Mouse (Mus musculus) MEL (cell line): ENCODE data around the gene Crim1. TPM values are rescaled to one million over a fixed set of nuclear protein-coding genes. Genes with fewer than 3 reads are reported as not detected.

Experiments
- DNase-seq: peaks from one replicate; pipeline ENCODE4 v3.0.0; 2011; ENCODE audit warnings: low read depth, low spot score
- H3K27ac ChIP-seq: 2 replicates; pipeline ENCODE4 v1.5.1; 2012; ENCODE audit warnings: low read depth, mild to moderate bottlenecking, control low read depth, low read length, moderate library complexity; ENCODE audit not compliant: control insufficient read depth
- H3K27me3 ChIP-seq, 2 experiments: fragments of 150-350 bp in 1 of 2; sonication (generic) in 1 of 2; 2 replicates each; pipeline ENCODE4 v1.6.1; 2012; ENCODE audit warnings: low read length in 2 of 2, mild to moderate bottlenecking in 2 of 2, improper control_type of control experiment in 1 of 2, moderate library complexity in 1 of 2; ENCODE audit not compliant: insufficient read depth in 2 of 2, control insufficient read depth in 1 of 2
- H3K36me3 ChIP-seq, 2 experiments: 2 replicates each; pipeline ENCODE4 v1.6.1; 2012 to 2014; ENCODE audit warnings: low read length in 2 of 2, improper control_type of control experiment in 1 of 2, inconsistent platforms in 1 of 2, mild to moderate bottlenecking in 1 of 2; ENCODE audit not compliant: insufficient read depth in 2 of 2, control insufficient read depth in 1 of 2
- H3K4me1 ChIP-seq, 2 experiments: fragments of 150-350 bp in 1 of 2; sonication (generic) in 1 of 2; 2 replicates each; pipeline ENCODE4 v1.6.1; 2012; ENCODE audit warnings: low read length in 2 of 2, improper control_type of control experiment in 1 of 2, mild to moderate bottlenecking in 1 of 2; ENCODE audit not compliant: insufficient read depth in 2 of 2, control insufficient read depth in 1 of 2
- H3K4me3 ChIP-seq, 2 experiments: fragments of 150-350 bp in 1 of 2; sonication (generic) in 1 of 2; 2 replicates each; pipeline ENCODE4 v1.5.1; 2012; ENCODE audit warnings: low read depth in 2 of 2, low read length in 2 of 2, mild to moderate bottlenecking in 2 of 2, moderate library complexity in 2 of 2, control low read depth in 1 of 2, improper control_type of control experiment in 1 of 2; ENCODE audit not compliant: control insufficient read depth in 1 of 2, insufficient read depth in 1 of 2
- H3K79me2 ChIP-seq: 2 replicates; pipeline ENCODE4 v1.6.1; 2012; ENCODE audit warnings: mild to moderate bottlenecking, low read length, moderate library complexity; ENCODE audit not compliant: control insufficient read depth, poor library complexity, insufficient read depth
- H3K9ac ChIP-seq: 2 replicates; pipeline ENCODE4 v1.6.1; 2012; ENCODE audit warnings: low read depth, mild to moderate bottlenecking, control low read depth, low read length, moderate library complexity; ENCODE audit not compliant: control insufficient read depth, poor library complexity, severe bottlenecking
- H3K9me3 ChIP-seq: fragments of 150-350 bp; sonication (generic); replicated peaks from 2 replicates; pipeline ENCODE4 v1.6.1; 2012; ENCODE audit warnings: mild to moderate bottlenecking, low read length, improper control_type of control experiment, moderate library complexity; ENCODE audit not compliant: insufficient read depth
- BHLHE40 ChIP-seq: IDR thresholded peaks from 2 replicates; pipeline ENCODE4 v1.6.1; 2012; ENCODE audit warnings: low read depth, mild to moderate bottlenecking, inconsistent platforms, low read length, improper control_type of control experiment, borderline replicate concordance
- CTCF ChIP-seq, 3 experiments: IDR thresholded peaks in 2 of 3; conservative IDR thresholded peaks in 1 of 3; 2 replicates each; pipeline ENCODE4 v1.5.1; 2011 to 2012; ENCODE audit warnings: low read length in 3 of 3, low read depth in 2 of 3, mild to moderate bottlenecking in 2 of 3, improper control_type of control experiment in 1 of 3, inconsistent platforms in 1 of 3, mixed read lengths in 1 of 3, moderate library complexity in 1 of 3; ENCODE audit not compliant: control insufficient read depth in 1 of 3, insufficient read depth in 1 of 3, poor library complexity in 1 of 3, severe bottlenecking in 1 of 3
- EP300 ChIP-seq, 2 experiments: IDR thresholded peaks; 2 replicates each; pipeline ENCODE4 v1.6.1; 2011; ENCODE audit warnings: improper control_type of control experiment in 2 of 2, low read length in 2 of 2, low read depth in 1 of 2, mild to moderate bottlenecking in 1 of 2
- GATA1 ChIP-seq: IDR thresholded peaks from 2 replicates; pipeline ENCODE4 v1.6.1; 2011; ENCODE audit warnings: low read depth, low read length, improper control_type of control experiment
- HCFC1 ChIP-seq: IDR thresholded peaks from 2 replicates; pipeline ENCODE4 v1.6.1; 2012; ENCODE audit warnings: low read depth, mild to moderate bottlenecking, inconsistent platforms, low read length, improper control_type of control experiment, moderate library complexity
- JUND ChIP-seq: IDR thresholded peaks from 2 replicates; pipeline ENCODE4 v1.6.1; 2011; ENCODE audit warnings: low read depth, mild to moderate bottlenecking, improper control_type of control experiment, low read length
- MAFK ChIP-seq: IDR thresholded peaks from 2 replicates; pipeline ENCODE4 v1.6.1; 2011; ENCODE audit warnings: low read depth, mild to moderate bottlenecking, low read length, improper control_type of control experiment, borderline replicate concordance
- MAZ ChIP-seq: IDR thresholded peaks from 2 replicates; pipeline ENCODE4 v1.6.1; 2012; ENCODE audit warnings: low read depth, mild to moderate bottlenecking, inconsistent platforms, low read length, improper control_type of control experiment
- MEF2A ChIP-seq: IDR thresholded peaks from 2 replicates; pipeline ENCODE4 v1.6.1; 2014; ENCODE audit warnings: low read depth, mild to moderate bottlenecking, inconsistent platforms, low read length, improper control_type of control experiment; ENCODE audit not compliant: poor library complexity, insufficient replicate concordance, severe bottlenecking; ENCODE audit errors: extremely low read depth
- MYC ChIP-seq: IDR thresholded peaks from 2 replicates; pipeline ENCODE4 v1.6.1; 2011; ENCODE audit warnings: low read depth, mild to moderate bottlenecking, low read length, improper control_type of control experiment, moderate library complexity
- POLR2A ChIP-seq, 2 experiments: IDR thresholded peaks; 2 replicates each; pipeline ENCODE4 v1.6.1; 2011 to 2012; ENCODE audit warnings: low read length in 2 of 2, mild to moderate bottlenecking in 2 of 2, control low read depth in 1 of 2, improper control_type of control experiment in 1 of 2, low read depth in 1 of 2, moderate library complexity in 1 of 2; ENCODE audit not compliant: control insufficient read depth in 1 of 2, insufficient read depth in 1 of 2, poor library complexity in 1 of 2
- POLR2AphosphoS2 ChIP-seq: IDR thresholded peaks from 2 replicates; pipeline ENCODE4 v1.6.1; 2011; ENCODE audit warnings: low read length, improper control_type of control experiment
- POLR2AphosphoS5 ChIP-seq: IDR thresholded peaks from 2 replicates; pipeline ENCODE4 v1.6.1; 2012; ENCODE audit warnings: low read depth, borderline replicate concordance, mild to moderate bottlenecking, inconsistent platforms, low read length, moderate library complexity, mixed read lengths
- RAD21 ChIP-seq: IDR thresholded peaks from 2 replicates; pipeline ENCODE4 v1.6.1; 2011; ENCODE audit warnings: mild to moderate bottlenecking, low read depth, low read length, improper control_type of control experiment
- RCOR1 ChIP-seq: IDR thresholded peaks from 2 replicates; pipeline ENCODE4 v1.6.1; 2012; ENCODE audit warnings: low read depth, mild to moderate bottlenecking, inconsistent platforms, low read length, improper control_type of control experiment
- SIN3A ChIP-seq: IDR thresholded peaks from 2 replicates; pipeline ENCODE4 v1.6.1; 2012; ENCODE audit warnings: low read length, improper control_type of control experiment, inconsistent platforms
- SMC3 ChIP-seq: IDR thresholded peaks from 2 replicates; pipeline ENCODE4 v1.6.1; 2011; ENCODE audit warnings: low read depth, low read length, improper control_type of control experiment
- TBP ChIP-seq: IDR thresholded peaks from 2 replicates; pipeline ENCODE4 v1.8.0; 2011; ENCODE audit warnings: low read depth, low read length, improper control_type of control experiment
- TCF12 ChIP-seq: IDR thresholded peaks from 2 replicates; pipeline ENCODE4 v1.6.1; 2014; ENCODE audit warnings: low read depth, mild to moderate bottlenecking, inconsistent platforms, low read length, improper control_type of control experiment, moderate library complexity
- USF2 ChIP-seq, 2 experiments: IDR thresholded peaks; 2 replicates each; pipeline ENCODE4 v1.6.1; 2011 to 2012; ENCODE audit warnings: improper control_type of control experiment in 2 of 2, low read length in 2 of 2, borderline replicate concordance in 1 of 2, inconsistent platforms in 1 of 2, low read depth in 1 of 2, mild to moderate bottlenecking in 1 of 2; ENCODE audit not compliant: insufficient read depth in 1 of 2
- ZC3H11A ChIP-seq: IDR thresholded peaks from 2 replicates; pipeline ENCODE4 v1.6.1; 2012; ENCODE audit warnings: low read depth, mild to moderate bottlenecking, inconsistent platforms, low read length, improper control_type of control experiment
- ZKSCAN1 ChIP-seq: IDR thresholded peaks from 2 replicates; pipeline ENCODE4 v1.6.1; 2012; ENCODE audit warnings: low read depth, mild to moderate bottlenecking, inconsistent platforms, low read length, improper control_type of control experiment, moderate library complexity
- ZNF384 ChIP-seq: IDR thresholded peaks from 2 replicates; pipeline ENCODE4 v1.6.1; 2012; ENCODE audit warnings: low read depth, mild to moderate bottlenecking, inconsistent platforms, low read length, improper control_type of control experiment
- polyA plus RNA-seq, 2 experiments: library from polyadenylated mRNA; stranded (reverse) in 1 of 2; unstranded in 1 of 2; fragments of >175 nt in 1 of 2; fragments of >200 nt in 1 of 2; gene quantifications; 2 replicates each; pipeline versions ENCODE4 v1.2.1 to v1.2.4; 2012; ENCODE audit warnings: low replicate concordance in 2 of 2, low read depth in 1 of 2; ENCODE audit not compliant: insufficient read length in 2 of 2, insufficient read depth in 1 of 2, missing spikeins in 1 of 2
- total RNA-seq: library from RNA; depleted of rRNA; stranded (reverse); fragments of 300-350 nt; gene quantifications from 2 replicates; pipeline ENCODE4 v1.2.3, GENCODE M21; 2012

Gene Crim1
- total and polyA plus RNA-seq, 3 experiments = not detected

DNA sequence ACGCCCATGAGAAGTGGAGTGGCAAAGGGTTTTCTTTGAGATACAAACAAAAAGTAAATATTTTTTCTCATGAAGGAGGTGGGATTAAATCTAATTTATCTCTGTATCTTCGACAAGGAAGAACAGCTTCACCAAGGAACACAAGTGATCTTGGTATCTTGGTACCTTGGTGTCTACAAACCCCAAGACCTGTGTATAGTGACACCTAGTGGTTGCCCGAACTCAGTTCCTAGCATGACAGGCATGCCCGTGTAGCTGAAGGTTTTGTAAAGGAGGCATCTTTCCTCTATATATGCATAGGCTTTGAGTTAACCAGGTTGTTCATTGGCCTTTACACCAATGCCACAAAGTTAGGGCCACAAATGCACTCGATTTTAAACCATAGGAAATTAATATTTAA lies 36.8 kb upstream of the Crim1 start:
- no peak overlapping the region for H3K27ac ChIP-seq
- TF ChIP-seq ZC3H11A = peak; percentile 62
- peak; percentile 66 to 79 (median 67) for TF ChIP-seq CTCF (IDR thresholded peaks at IDR 0.05 in 2 of 3, conservative IDR thresholded peaks at IDR 0.05 in 1 of 3; ENCODE audit: control insufficient read depth in 1 of 3, insufficient read depth in 1 of 3, low read depth in 2 of 3, low read length in 3 of 3, poor library complexity in 1 of 3, severe bottlenecking in 1 of 3)
- no peak for TF ChIP-seq MYC
- peak; percentile 82 for TF ChIP-seq SMC3
- no peak for TF ChIP-seq MEF2A
- TF ChIP-seq TCF12 = no peak
- TF ChIP-seq RAD21 = peak; percentile 72
- TF ChIP-seq, all 39 proteins: peak for 4

GRCm38 (mm10) chr17:78163724-78164236 lies 36.3 kb upstream of the Crim1 start:
- Histone ChIP-seq H3K27me3 (no peaks in the 10 kb centered on the region), H3K27ac (no peak overlapping the region), H3K9me3 (no peaks in the 10 kb centered on the region)
- peak; percentile 6 to 45; a peak in 1 of 4 replicates for TF ChIP-seq EP300 (IDR thresholded peaks at IDR 0.05; ENCODE audit: low read depth in 1 of 2, low read length in 2 of 2)
- peak; percentile 87 for TF ChIP-seq ZNF384
- TF ChIP-seq TCF12 = 0 out of 2 replicates have a peak, but pooled peaks have one; percentile 6
- peak; percentile 77 for TF ChIP-seq GATA1
- no peak for TF ChIP-seq RCOR1
- no peak for TF ChIP-seq TBP
- TF ChIP-seq, all 39 proteins: peak for 4
- no peaks in the 10 kb centered on the region for H3K79me2 ChIP-seq
- H3K36me3 ChIP-seq = no peaks in the 10 kb centered on the region; a peak in 1 of 4 replicates
- H3K4me3 ChIP-seq = peak overlapping the region; percentile 24 to 30
- no peak overlapping the region for H3K9ac ChIP-seq
- DNase-seq = peak; percentile 37
- H3K4me1 ChIP-seq = no peaks in the 10 kb centered on the region

More for the DNA sequence above, 36.8 kb upstream of the Crim1 start:
- H3K4me3 ChIP-seq = peak overlapping the region in 1 of 2 experiments; percentile 24; a peak in 1 of 4 replicates
- H3K79me2 ChIP-seq = no peaks in the 10 kb centered on the region
- H3K9ac ChIP-seq = no peak overlapping the region
- no peaks in the 10 kb centered on the region for H3K9me3 ChIP-seq
- no peaks in the 10 kb centered on the region; a peak in 1 of 4 replicates for H3K36me3 ChIP-seq
- no peaks in the 10 kb centered on the region for H3K4me1 ChIP-seq
- peak; percentile 79 for DNase-seq
- H3K27me3 ChIP-seq = no peaks in the 10 kb centered on the region

GRCm38 (mm10) chr17:78165855-78166254 lies 34.2 kb upstream of the Crim1 start:
- DNase-seq = no peak
- Histone ChIP-seq H3K36me3 (no peaks in the 10 kb centered on the region; a peak in 1 of 4 replicates), H3K9ac (no peak overlapping the region), H3K4me1 (no peaks in the 10 kb centered on the region), H3K9me3 (no peaks in the 10 kb centered on the region), H3K27me3 (no peaks in the 10 kb centered on the region), H3K79me2 (no peaks in the 10 kb centered on the region), H3K27ac (no peak overlapping the region), H3K4me3 (no peak overlapping the region)
- TF ChIP-seq CTCF (IDR thresholded peaks at IDR 0.05 in 2 of 3, conservative IDR thresholded peaks at IDR 0.05 in 1 of 3; ENCODE audit: control insufficient read depth in 1 of 3, insufficient read depth in 1 of 3, low read depth in 2 of 3, low read length in 3 of 3, poor library complexity in 1 of 3, severe bottlenecking in 1 of 3) = no peak
- no peak for TF ChIP-seq TBP
- TF ChIP-seq RCOR1 = no peak
- TF ChIP-seq HCFC1 = no peak
- no peak for TF ChIP-seq ZKSCAN1
- no peak for TF ChIP-seq ZC3H11A
- TF ChIP-seq MAFK = no peak
- no peak for TF ChIP-seq POLR2AphosphoS5
- TF ChIP-seq MYC = no peak
- TF ChIP-seq SIN3A = no peak
- no peak for TF ChIP-seq POLR2AphosphoS2
- no peak for TF ChIP-seq MEF2A
- no peak for TF ChIP-seq MAZ
- TF ChIP-seq GATA1 = no peak
- no peak for TF ChIP-seq USF2 (IDR thresholded peaks at IDR 0.05; ENCODE audit: borderline replicate concordance in 1 of 2, insufficient read depth in 1 of 2, low read depth in 1 of 2, low read length in 2 of 2)
- no peak for TF ChIP-seq BHLHE40
- no peak for TF ChIP-seq JUND
- TF ChIP-seq POLR2A (IDR thresholded peaks at IDR 0.05; ENCODE audit: control insufficient read depth in 1 of 2, insufficient read depth in 1 of 2, low read depth in 1 of 2, low read length in 2 of 2, poor library complexity in 1 of 2) = no peak
